ENCODE assay signal across 9 mouse cellular contexts in the genomic region with DNA sequence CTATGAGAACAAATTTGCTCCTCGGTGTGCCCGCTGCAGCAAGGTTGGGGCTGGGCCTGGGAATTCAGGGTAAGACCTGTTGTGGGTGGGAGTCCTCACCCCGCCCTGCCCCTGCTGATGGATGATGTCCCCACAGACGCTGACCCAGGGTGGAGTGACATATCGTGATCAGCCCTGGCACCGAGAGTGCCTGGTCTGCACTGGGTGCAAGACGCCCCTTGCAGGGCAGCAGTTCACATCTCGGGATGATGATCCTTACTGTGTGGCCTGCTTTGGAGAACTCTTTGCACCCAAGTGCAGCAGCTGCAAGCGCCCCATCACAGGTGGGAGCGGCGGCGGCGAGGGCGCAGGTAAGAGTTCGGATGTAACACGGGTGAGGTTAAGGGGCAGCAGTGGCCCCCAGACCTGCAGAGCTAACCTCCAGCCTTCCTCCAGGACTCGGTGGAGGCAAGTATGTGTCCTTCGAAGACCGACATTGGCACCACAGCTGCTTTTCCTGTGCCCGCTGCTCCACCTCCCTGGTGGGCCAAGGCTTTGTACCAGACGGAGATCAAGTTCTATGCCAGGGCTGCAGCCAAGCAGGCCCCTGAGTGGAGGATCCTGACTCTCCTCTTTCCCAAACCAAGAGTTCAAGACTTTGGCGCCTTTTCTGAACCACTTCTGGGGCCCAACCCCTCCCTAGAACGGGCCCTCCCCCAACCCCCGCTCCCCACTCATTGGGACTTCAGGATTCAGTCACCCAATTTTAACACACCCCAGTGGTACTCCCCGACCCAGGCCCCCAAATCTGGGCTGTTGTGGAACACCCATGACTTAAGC. TPM values are rescaled to one million over a fixed set of nuclear protein-coding genes. Genes with fewer than 3 reads are reported as not detected.
DNase-seq lines count a peak whose midpoint lies in the region; ATAC-seq and TF ChIP-seq lines count a peak whose summit lies in the region.
"Not testable (repeated sequence)": the region's sequence is repeated elsewhere in the genome, so short reads cannot be mapped to it uniquely, and the experiment has no call there.
"Had no signal": no experiment of that assay in that cellular context is flagged by ENCODE, and none has a peak within 500 bp of the region (broad histone marks: within the 10 kb centered on the region; RNA-seq: fewer than 3 reads in every experiment).

No protein-coding gene starts in this region.

- not testable (repeated sequence) for H3K9me3 ChIP-seq in E14TG2a.4 (ENCODE audit: low read length); heart, embryonic 13.5 days; kidney, embryonic 15.5 days (replicated peaks); limb, embryonic 15.5 days; midbrain, embryonic 10.5 days (replicated peaks)

- not testable (repeated sequence) for TF ChIP-seq CTCF in E14TG2a.4 (conservative IDR thresholded peaks at IDR 0.05; ENCODE audit: low read length); bone marrow, adult 2 months (IDR thresholded peaks at IDR 0.05; ENCODE audit: control insufficient read depth, insufficient read depth, low read length); embryonic fibroblast, embryonic 13.5 days (IDR thresholded peaks at IDR 0.05; ENCODE audit: borderline replicate concordance, insufficient read depth, low read length)

- WGBS in bone marrow, adult 2 months: 85% methylated on average over 25 of the region's 25 CpGs
- 86% methylated on average over 25 of the region's 25 CpGs for WGBS in heart, embryonic 13.5 days
- 91% methylated on average over 25 of the region's 25 CpGs for WGBS in kidney, embryonic 15.5 days
- 82% methylated on average over 25 of the region's 25 CpGs for WGBS in limb, embryonic 15.5 days
- 85% methylated on average over 25 of the region's 25 CpGs for WGBS in midbrain, embryonic 10.5 days

- H3K36me3 ChIP-seq in E14TG2a.4 (ENCODE audit: insufficient read depth, low read length): peaks cover 17% of the 10 kb centered on the region
- H3K36me3 ChIP-seq in heart, embryonic 13.5 days: peaks cover 25% of the 10 kb centered on the region
- H3K36me3 ChIP-seq in kidney, embryonic 15.5 days: peaks cover 20% of the 10 kb centered on the region
- peaks cover 22% of the 10 kb centered on the region for H3K36me3 ChIP-seq in limb, embryonic 15.5 days
- peaks cover 22% of the 10 kb centered on the region for H3K36me3 ChIP-seq in midbrain, embryonic 10.5 days

- not testable (repeated sequence) for H3K27me3 ChIP-seq in E14TG2a.4 (ENCODE audit: insufficient read depth, low read length); heart, embryonic 13.5 days (replicated peaks); kidney, embryonic 15.5 days; limb, embryonic 15.5 days
- H3K27me3 ChIP-seq in midbrain, embryonic 10.5 days (ENCODE audit: low read depth, poor library complexity, severe bottlenecking): peaks cover 41% of the 10 kb centered on the region

- TF ChIP-seq POLR2A in bone marrow, adult 2 months (IDR thresholded peaks at IDR 0.05; ENCODE audit: borderline replicate concordance, control insufficient read depth, low read depth, low read length); embryonic fibroblast, embryonic 13.5 days (IDR thresholded peaks at IDR 0.05; ENCODE audit: low read depth, low read length): not testable (repeated sequence)

- H3K9ac ChIP-seq in heart, embryonic 13.5 days; kidney, embryonic 15.5 days; limb, embryonic 15.5 days: not testable (repeated sequence)

- H3K4me3 ChIP-seq in E14TG2a.4 (replicated peaks; ENCODE audit: low read length): peak overlapping the region; percentile 64
- H3K4me3 ChIP-seq in bone marrow, adult 2 months (replicated peaks; ENCODE audit: control insufficient read depth, low read depth, low read length); embryonic fibroblast, embryonic 13.5 days (ENCODE audit: insufficient read depth, low read length); heart, embryonic 13.5 days; kidney, embryonic 15.5 days (replicated peaks); limb, embryonic 15.5 days; midbrain, embryonic 10.5 days: not testable (repeated sequence)

- 0 out of 2 replicates have a peak overlapping the region, but pooled peaks have one; percentile 15 for H3K27ac ChIP-seq in bone marrow, adult 2 months (ENCODE audit: control insufficient read depth, insufficient read depth, low read depth, low read length, poor library complexity)
- H3K27ac ChIP-seq in embryonic fibroblast, embryonic 13.5 days (ENCODE audit: insufficient read depth, low read length): peak overlapping the region; percentile 96; the same call in 1 of the 2 replicates
- peak overlapping the region; percentile 94 for H3K27ac ChIP-seq in heart, embryonic 13.5 days (replicated peaks)
- H3K27ac ChIP-seq in kidney, embryonic 15.5 days: peak overlapping the region; percentile 94; the same call in 1 of the 2 replicates
- peak overlapping the region; percentile 95 for H3K27ac ChIP-seq in limb, embryonic 15.5 days
- 0 out of 2 replicates have a peak overlapping the region, but pooled peaks have one; percentile 17 for H3K27ac ChIP-seq in midbrain, embryonic 10.5 days (replicated peaks)

- not testable (repeated sequence) for ATAC-seq in heart, embryonic 13.5 days (ENCODE audit: extremely low read depth, insufficient number of reproducible peaks, low FRiP score, low TSS enrichment); kidney, embryonic 15.5 days (replicated peaks; ENCODE audit: low FRiP score); limb, embryonic 15.5 days (ENCODE audit: insufficient number of reproducible peaks, low FRiP score, low TSS enrichment, low read depth)

- not testable (repeated sequence) for H3K4me2 ChIP-seq in heart, embryonic 13.5 days; kidney, embryonic 15.5 days; limb, embryonic 15.5 days

- H3K4me1 ChIP-seq in E14TG2a.4 (replicated peaks; ENCODE audit: low read depth, low read length): peaks cover 83% of the 10 kb centered on the region
- peaks cover 15% of the 10 kb centered on the region for H3K4me1 ChIP-seq in bone marrow, adult 2 months (ENCODE audit: control insufficient read depth, insufficient read depth, low read length)
- peaks cover 14% of the 10 kb centered on the region for H3K4me1 ChIP-seq in embryonic fibroblast, embryonic 13.5 days (ENCODE audit: control insufficient read depth, insufficient read depth, low read length)
- H3K4me1 ChIP-seq in heart, embryonic 13.5 days: peaks cover 66% of the 10 kb centered on the region
- H3K4me1 ChIP-seq in kidney, embryonic 15.5 days: peaks cover 71% of the 10 kb centered on the region
- H3K4me1 ChIP-seq in limb, embryonic 15.5 days: peaks cover 75% of the 10 kb centered on the region
- peaks cover 66% of the 10 kb centered on the region for H3K4me1 ChIP-seq in midbrain, embryonic 10.5 days

- not testable (repeated sequence) for DNase-seq in midbrain, embryonic 10.5 days (ENCODE audit: low spot score)
- peak; percentile 29 for DNase-seq in thymus, postnatal 25 days

RNA-seq across cellular contexts. Expression of gene Sf3a3, which starts 7.0 kb away (rescaled TPM):
- polyA plus RNA-seq in bone marrow, adult 2 months (2011; ENCODE audit: insufficient read depth, insufficient read length, low replicate concordance, missing spikeins): 43.4 and 44.5 TPM in 2 replicates
- 64.6 and 70.7 TPM in 2 replicates for polyA plus RNA-seq in embryonic fibroblast, embryonic 13.5 days (2011; ENCODE audit: insufficient read length, low read depth, missing spikeins)
- 92.4 and 96.2 TPM in 2 replicates for polyA plus RNA-seq in heart, embryonic 13.5 days (2015; fragmentation: Nextera tagmentation; extraction: Ambion mirVana)
- 171 and 175 TPM in 2 replicates for polyA plus RNA-seq in kidney, embryonic 15.5 days (2015; fragmentation: Nextera tagmentation; extraction: Ambion mirVana)
- 131 and 134 TPM in 2 replicates for polyA plus RNA-seq in limb, embryonic 15.5 days (2015; fragmentation: Nextera tagmentation; extraction: Ambion mirVana)
- polyA plus RNA-seq in midbrain, embryonic 10.5 days (2016; fragmentation: Nextera tagmentation; extraction: Ambion mirVana): 247 and 256 TPM in 2 replicates

RNA-seq across cellular contexts. Expression of gene Fhl3, which starts 7.1 kb away (rescaled TPM):
- polyA plus RNA-seq in bone marrow, adult 2 months (2011; ENCODE audit: insufficient read depth, insufficient read length, low replicate concordance, missing spikeins): 44.7 and 114 TPM in 2 replicates
- 135 and 148 TPM in 2 replicates for polyA plus RNA-seq in embryonic fibroblast, embryonic 13.5 days (2011; ENCODE audit: insufficient read length, low read depth, missing spikeins)
- 6.7 and 7.4 TPM in 2 replicates for polyA plus RNA-seq in heart, embryonic 13.5 days (2015; fragmentation: Nextera tagmentation; extraction: Ambion mirVana)
- 8.4 and 12.4 TPM in 2 replicates for polyA plus RNA-seq in kidney, embryonic 15.5 days (2015; fragmentation: Nextera tagmentation; extraction: Ambion mirVana)
- 11.5 and 15.4 TPM in 2 replicates for polyA plus RNA-seq in limb, embryonic 15.5 days (2015; fragmentation: Nextera tagmentation; extraction: Ambion mirVana)
- 4.6 and 5.8 TPM in 2 replicates for polyA plus RNA-seq in midbrain, embryonic 10.5 days (2016; fragmentation: Nextera tagmentation; extraction: Ambion mirVana)

RNA-seq across cellular contexts. Expression of gene Utp11, which starts 14.2 kb away (rescaled TPM):
- polyA plus RNA-seq in bone marrow, adult 2 months (2011; ENCODE audit: insufficient read depth, insufficient read length, low replicate concordance, missing spikeins): 16.0 and 26.9 TPM in 2 replicates
- 51.1 and 51.9 TPM in 2 replicates for polyA plus RNA-seq in embryonic fibroblast, embryonic 13.5 days (2011; ENCODE audit: insufficient read length, low read depth, missing spikeins)
- 48.9 and 50.6 TPM in 2 replicates for polyA plus RNA-seq in heart, embryonic 13.5 days (2015; fragmentation: Nextera tagmentation; extraction: Ambion mirVana)
- polyA plus RNA-seq in kidney, embryonic 15.5 days (2015; fragmentation: Nextera tagmentation; extraction: Ambion mirVana): 78.5 and 81.9 TPM in 2 replicates
- 74.7 and 79.4 TPM in 2 replicates for polyA plus RNA-seq in limb, embryonic 15.5 days (2015; fragmentation: Nextera tagmentation; extraction: Ambion mirVana)
- 63.6 and 68.0 TPM in 2 replicates for polyA plus RNA-seq in midbrain, embryonic 10.5 days (2016; fragmentation: Nextera tagmentation; extraction: Ambion mirVana)

RNA-seq across cellular contexts. Expression of gene Inpp5b, which starts 34.1 kb away (rescaled TPM):
- 24.3 and 26.1 TPM in 2 replicates for polyA plus RNA-seq in bone marrow, adult 2 months (2011; ENCODE audit: insufficient read depth, insufficient read length, low replicate concordance, missing spikeins)
- polyA plus RNA-seq in embryonic fibroblast, embryonic 13.5 days (2011; ENCODE audit: insufficient read length, low read depth, missing spikeins): 33.5 and 48.3 TPM in 2 replicates
- polyA plus RNA-seq in heart, embryonic 13.5 days (2015; fragmentation: Nextera tagmentation; extraction: Ambion mirVana): 14.1 and 17.6 TPM in 2 replicates
- polyA plus RNA-seq in kidney, embryonic 15.5 days (2015; fragmentation: Nextera tagmentation; extraction: Ambion mirVana): 29.6 and 33.7 TPM in 2 replicates
- 31.0 and 33.5 TPM in 2 replicates for polyA plus RNA-seq in limb, embryonic 15.5 days (2015; fragmentation: Nextera tagmentation; extraction: Ambion mirVana)
- 25.7 and 26.1 TPM in 2 replicates for polyA plus RNA-seq in midbrain, embryonic 10.5 days (2016; fragmentation: Nextera tagmentation; extraction: Ambion mirVana)

RNA-seq across cellular contexts. Expression of gene Pou3f1, which starts 51.0 kb away (rescaled TPM):
- 1.1 and 2.9 TPM in 2 replicates for polyA plus RNA-seq in bone marrow, adult 2 months (2011; ENCODE audit: insufficient read depth, insufficient read length, low replicate concordance, missing spikeins)
- not detected in 2 replicates for polyA plus RNA-seq in embryonic fibroblast, embryonic 13.5 days (2011; ENCODE audit: insufficient read length, low read depth, missing spikeins)
- polyA plus RNA-seq in heart, embryonic 13.5 days (2015; fragmentation: Nextera tagmentation; extraction: Ambion mirVana): 0.15 and 0.28 TPM in 2 replicates
- 0.62 and 0.69 TPM in 2 replicates for polyA plus RNA-seq in kidney, embryonic 15.5 days (2015; fragmentation: Nextera tagmentation; extraction: Ambion mirVana)
- 1.1 and 1.7 TPM in 2 replicates for polyA plus RNA-seq in limb, embryonic 15.5 days (2015; fragmentation: Nextera tagmentation; extraction: Ambion mirVana)
- polyA plus RNA-seq in midbrain, embryonic 10.5 days (2016; fragmentation: Nextera tagmentation; extraction: Ambion mirVana): 13.8 and 18.2 TPM in 2 replicates
- polyA plus RNA-seq: inflammation-experienced regulatory T-cells, adult 6 months had no signal

Comparison
In these comparisons a context has a peak if more than half of its experiments do, and no peak if none do; other contexts are left out.
1. H3K27ac ChIP-seq: peak in every context shown above with its lines; median percentile 96 in embryonic fibroblast, embryonic 13.5 days; 95 in limb, embryonic 15.5 days; 94 in heart, embryonic 13.5 days; 94 in kidney, embryonic 15.5 days; 17 in midbrain, embryonic 10.5 days; 15 in bone marrow, adult 2 months.